ENCODE assay signal across 22 mouse cellular contexts in genomic region chr11:121277516-121277915, GRCm38 (mm10). TPM values are rescaled to one million over a fixed set of nuclear protein-coding genes. Genes with fewer than 3 reads are reported as not detected.
A peak's percentile ranks its signal among the peaks of the same experiment; 100 is the strongest.
DNase-seq lines count a peak whose midpoint lies in the region; ATAC-seq and TF ChIP-seq lines count a peak whose summit lies in the region.
"Had no signal": no experiment of that assay in that cellular context is flagged by ENCODE, and none has a peak within 500 bp of the region (broad histone marks: within the 10 kb centered on the region; RNA-seq: fewer than 3 reads in every experiment).

No protein-coding gene starts in this region.

- WGBS in bone marrow, adult 2 months, result 67% methylated on average over 8 of the region's 8 CpGs

- H3K36me3 ChIP-seq in megakaryocyte, embryonic 14.5 days (replicated peaks; ENCODE audit: low read length), result peaks cover 76% of the 10 kb centered on the region

- H3K27ac ChIP-seq in bone marrow, adult 2 months (ENCODE audit: control insufficient read depth, insufficient read depth, low read depth, low read length, poor library complexity), result peak overlapping the region; percentile 52
- H3K27ac ChIP-seq: embryonic facial prominence, embryonic 13.5 days; embryonic facial prominence, embryonic 15.5 days; forebrain, embryonic 10.5 days; forebrain, embryonic 12.5 days had no signal

- no peaks in the 10 kb centered on the region for H3K9me3 ChIP-seq in megakaryocyte, embryonic 14.5 days
- H3K9me3 ChIP-seq: embryonic facial prominence, embryonic 13.5 days; embryonic facial prominence, embryonic 15.5 days; forebrain, embryonic 10.5 days; forebrain, embryonic 12.5 days had no signal

- peaks cover 2% of the 10 kb centered on the region for H3K4me1 ChIP-seq in bone marrow, adult 2 months (ENCODE audit: control insufficient read depth, insufficient read depth, low read length)
- peaks cover 92% of the 10 kb centered on the region for H3K4me1 ChIP-seq in megakaryocyte, embryonic 14.5 days
- H3K4me1 ChIP-seq: embryonic facial prominence, embryonic 13.5 days; embryonic facial prominence, embryonic 15.5 days; forebrain, embryonic 10.5 days; forebrain, embryonic 12.5 days had no signal

- TF ChIP-seq CTCF in bone marrow, adult 2 months (IDR thresholded peaks at IDR 0.05; ENCODE audit: control insufficient read depth, insufficient read depth, low read length), result no peak

- no peak for DNase-seq in kidney, adult 9 months
- no peak for DNase-seq in gastrocnemius, adult 18-20 months (ENCODE audit: low spot score)
- DNase-seq: adrenal gland, adult 2 months; adrenal gland, postnatal 10 days; adrenal gland, postnatal 25 days; cerebellum, adult 11 months; cerebellum, adult 18-20 months; cerebellum, adult 8-10 months; cerebellum, adult 9-11 months; cerebellum, postnatal 14 days; cerebellum, postnatal 36 days; embryo, embryonic 11 days had no signal

- H3K27me3 ChIP-seq in megakaryocyte, embryonic 14.5 days (replicated peaks), result no peaks in the 10 kb centered on the region
- H3K27me3 ChIP-seq: embryonic facial prominence, embryonic 13.5 days; embryonic facial prominence, embryonic 15.5 days; forebrain, embryonic 12.5 days had no signal

- no peak for TF ChIP-seq POLR2A in bone marrow, adult 2 months (IDR thresholded peaks at IDR 0.05; ENCODE audit: borderline replicate concordance, control insufficient read depth, low read depth, low read length)

- no peak overlapping the region for H3K4me3 ChIP-seq in bone marrow, adult 2 months (replicated peaks; ENCODE audit: control insufficient read depth, low read depth, low read length)
- peak overlapping the region; percentile 1 for H3K4me3 ChIP-seq in megakaryocyte, embryonic 14.5 days (replicated peaks)
- H3K4me3 ChIP-seq: embryonic facial prominence, embryonic 13.5 days; embryonic facial prominence, embryonic 15.5 days; erythroblast, embryonic 14.5 days; forebrain, embryonic 10.5 days; forebrain, embryonic 12.5 days had no signal

- ATAC-seq in granulocyte monocyte progenitor cell, adult 5-6 weeks (replicated peaks; ENCODE audit: poor library complexity, severe bottlenecking), result peak; percentile 60
- ATAC-seq: forebrain, embryonic 14.5 days; forebrain, embryonic 16.5 days had no signal

RNA-seq across cellular contexts. Expression of gene Foxk2, which starts 17.7 kb away (rescaled TPM):
- polyA plus RNA-seq in bone marrow, adult 2 months (2011; ENCODE audit: insufficient read depth, insufficient read length, low replicate concordance, missing spikeins), result 11.7 and 24.6 TPM in 2 replicates
- total RNA-seq in granulocyte monocyte progenitor cell, adult 5-6 weeks (2014; fragmentation: Nextera tagmentation), result 35.7 and 40.4 TPM in 2 replicates
- total RNA-seq in granulocyte monocyte progenitor cell, adult 5-6 weeks (2017), result 25.3 and 26.1 TPM in 2 replicates
- polyA plus RNA-seq in megakaryocyte, embryonic 14.5 days (2012; ENCODE audit: insufficient read depth, low replicate concordance), result 24.9 and 43.6 TPM in 2 replicates
- total RNA-seq in gastrocnemius, adult 18-20 months (2021), result 10 to 100 TPM; 26.5 to 30.9 TPM

RNA-seq across cellular contexts. Expression of gene Narf, which starts 40.5 kb away (rescaled TPM):
- polyA plus RNA-seq in bone marrow, adult 2 months (2011; ENCODE audit: insufficient read depth, insufficient read length, low replicate concordance, missing spikeins), result 30.0 and 41.2 TPM in 2 replicates
- 10.4 and 22.0 TPM in 2 replicates for total RNA-seq in granulocyte monocyte progenitor cell, adult 5-6 weeks (2014; fragmentation: Nextera tagmentation)
- total RNA-seq in granulocyte monocyte progenitor cell, adult 5-6 weeks (2017), result 14.7 and 21.0 TPM in 2 replicates
- 10.2 and 13.3 TPM in 2 replicates for polyA plus RNA-seq in megakaryocyte, embryonic 14.5 days (2012; ENCODE audit: insufficient read depth, low replicate concordance)
- total RNA-seq in gastrocnemius, adult 18-20 months (2021), result 100 to 1,000 TPM in 1 of 2 experiments, 10 to 100 TPM in 1; 75.8 to 117 TPM

RNA-seq across cellular contexts. Expression of gene Cybc1, which starts 48.4 kb away (rescaled TPM):
- 27.8 and 54.0 TPM in 2 replicates for polyA plus RNA-seq in bone marrow, adult 2 months (2011; ENCODE audit: insufficient read depth, insufficient read length, low replicate concordance, missing spikeins)
- total RNA-seq in granulocyte monocyte progenitor cell, adult 5-6 weeks (2014; fragmentation: Nextera tagmentation), result 51.9 and 70.5 TPM in 2 replicates
- total RNA-seq in granulocyte monocyte progenitor cell, adult 5-6 weeks (2017), result 32.9 and 54.6 TPM in 2 replicates
- 1.1 and 9.5 TPM in 2 replicates for polyA plus RNA-seq in megakaryocyte, embryonic 14.5 days (2012; ENCODE audit: insufficient read depth, low replicate concordance)
- 1 to 10 TPM; 2.6 to 2.9 TPM for total RNA-seq in gastrocnemius, adult 18-20 months (2021)

Comparison
In these comparisons a context has a peak if more than half of its experiments do, and no peak if none do; other contexts are left out.
1. RNA of gene Cybc1, which starts 48.4 kb away (total RNA-seq): 32.9 to 70.5 TPM in granulocyte monocyte progenitor cell, adult 5-6 weeks; 2.6 to 2.9 TPM in gastrocnemius, adult 18-20 months; every median in the first group is over 4 times any median in the second.